Mouse (Mus musculus): ENCODE results near the gene Kcnh1.

The Kcnh1 gene

DNA sequence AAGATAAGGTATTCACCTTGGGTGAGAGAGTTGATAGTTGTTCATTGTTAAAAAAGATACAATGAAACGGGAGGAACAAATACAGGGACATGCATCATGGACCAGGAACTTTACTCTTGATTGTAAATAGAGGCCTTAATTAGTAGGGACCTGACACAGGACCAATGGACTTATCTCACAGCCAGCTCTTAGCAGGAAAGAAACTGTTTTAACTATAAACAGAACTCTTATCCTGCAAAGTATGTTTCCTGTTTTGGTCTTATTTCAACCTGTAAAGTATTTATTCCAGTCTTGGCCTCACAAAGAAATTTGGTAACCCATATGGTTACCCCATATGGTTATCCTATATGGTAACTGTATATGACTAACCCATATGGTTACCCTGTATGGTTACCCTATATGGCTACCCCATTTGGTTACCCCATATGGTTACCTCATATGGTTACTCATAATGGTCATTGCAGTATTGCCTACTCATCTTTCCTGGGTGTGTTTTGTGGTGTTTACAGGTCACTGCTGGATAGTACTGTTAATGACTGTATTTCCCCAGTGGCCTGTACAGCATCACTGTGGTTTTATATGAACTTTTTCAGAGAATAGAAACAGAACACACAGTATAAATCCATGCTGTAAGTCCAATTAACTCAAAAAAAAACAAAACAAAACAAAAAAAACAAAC lies 125.0 kb downstream of the Kcnh1 start:
- DNase-seq (ENCODE audit: low read depth, low spot score) = no peak

DNA sequence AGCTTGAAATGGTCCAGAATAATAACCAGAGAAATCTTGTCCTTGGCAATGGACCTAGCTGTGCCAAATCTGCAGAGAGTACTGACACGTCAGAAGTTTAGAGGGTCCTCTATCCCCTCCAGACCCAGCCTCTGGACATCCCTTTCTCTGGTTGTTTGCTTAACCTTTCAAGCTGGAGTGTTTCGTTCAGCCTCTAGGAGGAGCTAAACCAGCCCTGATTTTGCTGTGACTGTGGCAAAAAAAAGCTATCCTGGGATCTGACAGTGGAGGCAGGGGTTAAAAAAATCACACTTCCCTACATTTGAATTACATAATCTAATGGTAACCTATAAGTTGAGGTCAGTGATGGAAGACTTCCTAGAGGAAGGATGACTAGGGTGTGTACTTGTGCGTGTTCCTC lies 133.6 kb downstream of the Kcnh1 start:
- no peak for DNase-seq (ENCODE audit: low read depth, low spot score)

DNA sequence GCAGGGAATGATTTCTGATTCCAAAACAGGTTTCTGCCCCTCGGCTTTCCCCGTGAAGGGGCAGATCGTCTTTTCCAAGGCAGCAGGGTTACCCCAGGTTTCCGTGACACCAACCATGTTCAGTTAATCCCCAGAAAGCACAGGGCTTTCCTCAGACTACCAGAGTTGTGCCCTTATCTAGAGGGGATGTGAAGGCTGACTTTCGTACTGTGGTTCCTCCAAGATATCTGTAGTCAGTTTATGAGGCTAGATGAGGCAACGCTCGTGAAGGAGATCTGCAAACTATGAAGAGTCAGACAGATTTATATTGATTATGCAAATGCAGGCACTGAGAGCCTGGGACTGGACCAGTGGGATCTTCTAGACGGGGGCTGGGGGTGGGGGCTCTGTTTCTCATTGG lies 136.5 kb downstream of the Kcnh1 start:
- no peak for DNase-seq (ENCODE audit: low read depth, low spot score)

DNA sequence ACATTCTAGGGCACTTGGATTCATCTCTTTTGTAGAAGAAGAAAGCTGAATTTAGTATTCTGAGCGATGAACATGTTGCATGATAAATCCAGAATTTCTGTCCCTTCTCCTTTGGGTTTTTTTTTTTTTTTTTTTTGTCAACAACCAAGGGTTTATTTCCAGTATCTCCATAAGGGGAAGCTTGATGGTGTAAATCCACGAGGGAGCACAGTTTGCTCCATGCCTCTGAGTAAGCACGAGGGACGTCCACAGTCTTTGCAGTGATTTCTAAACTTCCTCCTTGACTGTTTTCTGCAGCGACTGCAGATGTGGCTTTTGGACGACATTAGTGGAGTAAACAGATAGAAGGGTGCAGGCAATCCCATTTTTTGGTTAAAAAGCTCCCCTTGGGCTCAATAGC lies 140.6 kb downstream of the Kcnh1 start:
- DNase-seq (ENCODE audit: low read depth, low spot score) = no peak

DNA sequence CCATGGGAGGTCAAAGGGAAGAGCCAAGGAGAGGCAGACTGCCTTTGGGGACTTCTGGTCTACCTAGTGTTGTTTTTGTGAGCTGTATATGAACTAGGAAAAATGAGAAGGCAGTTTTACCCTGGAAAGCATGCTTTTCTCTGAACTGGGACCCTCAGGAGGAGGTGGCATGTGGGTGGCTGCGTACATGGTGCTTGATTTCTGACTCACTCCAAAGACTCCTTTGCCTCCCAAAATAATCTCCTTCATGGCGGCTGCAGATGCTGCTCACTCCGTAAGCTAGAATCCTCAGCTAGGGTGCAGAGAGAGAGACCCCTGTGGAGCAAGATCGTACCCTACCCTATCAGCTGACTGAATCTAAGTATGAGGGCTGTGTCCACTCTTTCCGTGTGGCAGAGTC lies 145.5 kb downstream of the Kcnh1 start:
- DNase-seq (ENCODE audit: low read depth, low spot score) = no peak

DNA sequence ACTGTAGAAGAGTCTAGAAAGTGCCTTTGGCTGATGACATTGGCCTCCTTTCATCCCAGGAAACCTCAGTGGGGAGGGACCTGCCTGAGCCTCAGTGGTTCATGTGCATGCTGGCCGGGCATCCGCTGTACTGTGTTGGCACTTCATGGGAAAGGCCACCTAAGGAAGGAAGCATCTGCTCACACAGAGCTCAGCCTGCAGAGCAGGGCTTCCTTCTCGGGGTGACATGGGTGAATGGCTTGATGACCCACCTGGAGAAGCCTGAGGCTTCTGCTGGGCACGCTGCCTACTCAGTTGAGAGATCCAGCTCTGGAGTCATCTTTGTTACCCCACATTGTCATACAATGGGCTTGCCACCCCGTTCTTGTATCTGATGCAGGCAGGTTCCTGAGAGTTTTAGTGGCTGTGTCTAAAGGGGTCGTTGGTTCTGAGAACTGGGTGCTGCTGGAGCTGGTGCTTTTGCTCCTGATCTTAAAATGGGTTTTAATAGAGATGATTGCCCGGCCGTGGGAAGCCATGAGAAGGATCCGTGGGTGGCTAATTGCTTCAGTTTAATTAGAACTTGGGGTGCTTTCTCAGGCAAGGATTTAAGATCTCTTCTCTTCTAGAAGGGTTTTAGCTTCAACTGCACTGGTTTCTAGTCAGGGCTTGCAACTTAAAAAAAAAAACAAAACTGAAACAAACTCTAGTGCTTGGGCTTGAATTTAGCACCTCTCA lies 148.9 kb downstream of the Kcnh1 start:
- no peak for DNase-seq (ENCODE audit: low read depth, low spot score)

DNA sequence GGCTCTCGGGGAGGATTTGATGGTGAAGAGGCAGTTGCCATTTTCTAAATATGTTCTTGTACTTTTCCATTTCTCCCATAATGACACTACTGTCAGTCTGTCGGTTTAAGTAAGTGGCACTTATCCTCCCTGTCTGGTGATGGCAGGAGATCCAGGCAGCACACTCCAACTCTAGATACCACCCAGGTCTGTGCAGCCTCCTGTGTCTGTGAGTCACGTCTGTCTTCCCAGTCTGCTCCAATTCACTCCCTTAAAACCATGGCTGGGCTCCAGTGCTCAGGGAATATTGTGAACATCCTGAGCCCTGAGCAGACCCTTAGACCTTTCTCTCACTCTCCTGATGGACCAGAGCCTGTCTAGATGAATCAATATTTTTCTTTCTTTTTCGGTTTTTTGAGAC lies 151.2 kb downstream of the Kcnh1 start:
- DNase-seq (ENCODE audit: low read depth, low spot score) = no peak

DNA sequence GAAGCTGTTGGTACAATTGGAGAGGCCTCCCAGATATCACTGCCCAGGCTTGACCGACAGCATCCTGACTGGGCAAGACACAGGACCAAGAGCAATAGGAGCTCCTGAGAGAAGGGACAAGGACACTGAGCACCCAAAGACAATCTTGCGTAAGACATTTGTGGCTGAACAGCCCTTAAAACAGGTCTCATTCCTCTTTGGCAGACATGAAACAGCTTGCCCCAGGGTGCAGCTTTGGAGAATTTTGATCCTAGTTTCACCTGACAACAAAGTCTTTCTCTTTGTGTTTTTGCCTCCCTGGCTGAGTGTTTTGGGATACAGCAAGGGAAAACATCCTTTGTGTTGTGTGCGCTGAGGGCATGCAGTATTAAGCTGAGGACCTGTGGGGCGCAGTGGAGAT lies 153.4 kb downstream of the Kcnh1 start:
- no peak for DNase-seq (ENCODE audit: low read depth, low spot score)

DNA sequence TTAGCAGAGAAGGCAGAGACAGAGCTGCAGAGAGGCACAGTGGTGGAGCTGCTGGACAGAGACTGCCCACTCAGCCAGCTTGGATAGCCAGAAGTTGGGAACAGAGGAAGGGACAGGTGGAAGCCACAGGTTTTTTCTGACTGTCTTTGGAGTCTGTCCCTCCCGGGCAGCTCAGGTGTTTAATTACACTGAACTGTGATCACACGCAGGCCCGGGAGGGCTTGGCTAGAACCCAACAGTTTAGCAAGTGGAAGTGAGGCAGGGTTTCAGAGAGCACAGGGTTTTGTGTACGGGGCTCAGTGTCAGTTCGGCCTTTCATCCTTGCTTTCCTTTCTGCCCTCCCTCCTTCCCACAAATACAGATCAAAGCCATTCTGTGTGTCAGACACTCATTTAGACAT lies 156.8 kb downstream of the Kcnh1 start:
- DNase-seq (ENCODE audit: low read depth, low spot score) = no peak

DNA sequence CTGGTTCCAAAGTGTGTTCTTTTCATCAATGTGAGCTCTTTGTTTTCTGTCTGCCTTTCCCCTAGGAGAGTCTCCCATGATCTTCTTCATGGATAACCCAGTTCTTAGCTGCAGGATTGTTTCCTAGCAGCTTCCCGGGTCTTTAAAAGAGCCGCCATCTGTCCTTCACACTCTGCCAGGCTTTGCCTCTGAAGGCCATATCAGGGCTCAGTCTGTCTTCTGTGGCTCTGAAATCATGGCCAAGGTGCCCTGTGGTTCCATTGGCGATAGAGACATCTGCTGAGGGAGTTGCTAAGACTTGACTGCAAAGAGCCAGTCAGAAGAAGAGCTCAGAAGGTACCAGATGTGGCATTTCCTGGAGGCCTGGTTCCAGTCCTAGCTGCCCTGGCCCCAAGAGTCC lies 165.7 kb downstream of the Kcnh1 start:
- no peak for DNase-seq (ENCODE audit: low read depth, low spot score)

DNA sequence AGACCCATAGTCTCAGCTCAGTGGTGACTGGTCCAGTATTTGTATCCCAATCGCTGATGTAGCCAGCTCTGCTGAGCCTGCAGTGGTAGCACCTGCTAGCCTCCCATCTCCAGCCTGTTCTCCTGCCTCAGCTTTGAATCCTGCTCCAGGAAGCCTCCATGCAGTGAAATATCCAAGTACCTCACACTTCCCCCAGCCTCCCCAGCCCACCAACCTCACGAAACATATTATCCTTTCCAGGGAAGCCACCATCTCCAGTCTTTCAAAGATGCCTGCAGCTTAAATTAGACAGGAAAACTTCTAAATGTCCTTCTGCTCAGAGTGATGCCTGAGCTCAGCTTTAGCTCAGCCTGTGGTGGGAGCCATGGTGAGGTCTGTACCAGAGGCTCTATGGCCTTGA lies 168.6 kb downstream of the Kcnh1 start:
- no peak for DNase-seq (ENCODE audit: low read depth, low spot score)

DNA sequence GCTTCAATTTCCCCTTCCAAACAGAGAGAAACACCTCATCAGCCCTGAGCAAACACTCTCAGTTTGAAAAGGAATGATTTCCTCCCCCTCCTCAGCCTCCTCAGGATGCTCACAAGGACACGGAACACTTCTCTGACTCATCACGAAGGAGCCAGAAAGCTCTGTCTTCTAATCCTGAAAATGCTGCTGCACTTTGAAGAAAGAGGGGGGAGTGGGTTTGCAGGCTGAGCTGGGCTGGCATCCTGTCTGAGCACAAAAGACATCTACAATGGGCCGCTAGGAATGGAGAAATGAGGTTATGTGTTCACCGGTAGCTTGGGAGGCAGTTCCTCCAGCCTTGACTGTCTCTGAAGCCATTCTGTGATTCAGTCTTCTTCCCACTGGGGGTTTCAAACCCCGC lies 177.8 kb downstream of the Kcnh1 start:
- DNase-seq (ENCODE audit: low read depth, low spot score) = no peak

DNA sequence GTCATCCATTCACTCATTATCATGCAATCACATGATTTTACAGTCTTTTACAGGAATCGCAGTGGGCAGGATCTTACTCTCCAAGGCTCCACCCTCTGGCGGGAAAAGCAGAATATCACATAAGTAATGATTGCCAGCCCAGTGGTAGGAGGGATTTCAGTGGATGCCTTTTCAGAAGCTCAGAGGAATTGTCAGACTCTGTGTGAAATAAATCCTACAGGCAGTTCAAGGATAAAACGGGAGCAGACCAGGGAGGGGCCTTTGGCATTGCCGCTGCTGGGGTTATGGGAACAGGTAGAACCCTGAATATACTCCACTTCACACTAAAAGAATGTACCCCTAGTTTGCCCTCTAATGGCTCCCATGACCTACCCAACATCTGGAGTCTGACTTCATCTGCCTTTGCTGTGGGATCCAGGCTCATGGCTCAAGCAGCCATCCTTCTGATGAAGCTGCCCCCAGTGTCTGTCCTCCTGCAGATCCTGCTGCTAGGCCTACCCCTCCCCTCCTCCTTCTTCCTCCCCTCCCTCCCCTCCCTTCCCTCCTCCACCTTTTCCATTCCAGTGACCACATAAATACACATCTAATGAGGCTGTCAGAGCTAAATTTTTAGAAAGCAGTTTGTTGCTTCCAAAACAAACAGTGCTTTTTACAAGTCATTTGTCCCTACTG lies 181.5 kb downstream of the Kcnh1 start:
- no peak for DNase-seq (ENCODE audit: low read depth, low spot score)

DNA sequence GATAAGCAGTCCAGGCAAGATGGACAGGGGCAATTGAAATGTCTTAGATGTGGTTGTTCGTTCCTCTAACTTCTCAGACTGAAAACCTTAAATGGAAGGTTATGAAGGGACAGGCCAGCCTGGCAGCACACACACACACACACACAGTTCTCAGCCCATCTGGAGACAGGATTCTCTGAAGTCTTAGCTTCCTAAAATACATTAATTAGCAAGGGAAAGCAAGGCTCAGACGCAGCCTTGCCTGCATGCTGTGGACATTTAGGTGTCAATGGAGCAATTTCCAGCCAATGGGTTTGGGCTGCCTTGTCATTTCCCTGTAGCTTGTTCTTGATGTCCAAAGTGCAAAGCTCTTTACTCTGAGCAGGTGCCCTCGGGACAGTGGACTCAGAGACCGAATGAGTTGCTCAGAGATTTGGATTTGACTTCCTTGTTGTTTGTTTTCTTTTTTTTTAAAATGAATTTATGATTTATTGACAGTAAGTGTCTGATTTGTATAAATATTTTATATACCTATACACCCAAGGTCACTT lies 188.0 kb downstream of the Kcnh1 start:
- no peak for DNase-seq (ENCODE audit: low read depth, low spot score)

DNA sequence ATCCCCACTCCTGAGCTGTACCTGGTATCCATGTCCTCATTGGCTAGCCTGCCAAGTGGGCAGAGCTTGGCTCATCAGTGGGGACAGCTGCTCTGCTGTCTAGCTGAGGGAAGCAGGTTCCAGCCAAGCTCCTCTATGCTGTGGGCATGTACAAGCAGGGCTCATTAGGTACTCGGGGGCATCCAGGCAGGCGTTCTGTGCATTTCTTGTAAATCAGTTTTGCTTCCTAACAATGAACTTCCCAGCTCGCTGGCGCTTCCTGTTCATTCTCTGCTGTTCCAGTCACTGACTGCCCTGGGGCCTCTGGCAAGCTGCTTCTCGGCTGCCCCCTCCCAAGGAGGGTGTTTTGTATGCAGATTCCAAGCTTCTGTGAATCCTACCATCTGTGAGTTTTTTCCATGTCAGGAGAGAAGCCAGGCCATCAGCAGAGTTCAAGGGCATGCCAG lies 190.0 kb downstream of the Kcnh1 start:
- no peak for DNase-seq (ENCODE audit: low read depth, low spot score)

DNA sequence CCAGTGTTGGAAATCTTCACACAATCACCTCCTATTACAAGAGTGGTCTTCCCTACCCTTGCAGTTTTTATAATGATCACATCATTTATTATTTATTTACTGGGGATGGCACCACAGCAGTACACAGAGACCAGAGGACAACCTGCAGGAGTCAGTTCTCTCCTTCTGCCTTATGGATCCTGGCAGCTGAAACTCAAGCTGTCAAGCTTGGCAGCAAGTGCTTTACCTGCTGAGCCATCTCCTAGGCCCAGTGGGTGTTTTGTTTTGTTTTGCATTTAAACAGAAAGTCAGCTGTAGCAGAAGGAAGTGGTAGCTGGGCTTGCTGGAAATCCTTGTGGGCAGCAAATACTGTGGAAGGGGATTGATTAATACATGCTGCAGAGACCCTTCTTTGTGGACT lies 197.1 kb downstream of the Kcnh1 start:
- no peak for DNase-seq (ENCODE audit: low read depth, low spot score)

DNA sequence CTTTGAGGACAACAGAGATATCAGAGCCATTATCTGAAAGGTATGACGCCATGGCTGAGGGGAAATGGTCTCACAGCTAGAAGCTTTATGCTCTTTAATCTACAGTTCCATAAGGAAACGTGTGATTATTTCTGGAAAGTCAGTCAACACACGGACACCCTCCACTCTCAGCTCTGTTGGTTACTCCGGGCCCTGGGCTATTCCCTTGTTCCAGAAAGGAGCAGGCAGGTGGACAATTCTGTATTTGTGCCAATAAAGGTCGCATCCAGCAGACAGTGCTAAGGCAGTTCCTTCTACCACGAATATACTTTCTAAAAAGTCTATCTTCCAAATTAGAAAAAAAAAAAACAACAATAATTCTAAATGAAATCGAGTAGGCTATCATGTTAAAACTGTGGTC lies 200.5 kb downstream of the Kcnh1 start:
- no peak for DNase-seq (ENCODE audit: low read depth, low spot score)

DNA sequence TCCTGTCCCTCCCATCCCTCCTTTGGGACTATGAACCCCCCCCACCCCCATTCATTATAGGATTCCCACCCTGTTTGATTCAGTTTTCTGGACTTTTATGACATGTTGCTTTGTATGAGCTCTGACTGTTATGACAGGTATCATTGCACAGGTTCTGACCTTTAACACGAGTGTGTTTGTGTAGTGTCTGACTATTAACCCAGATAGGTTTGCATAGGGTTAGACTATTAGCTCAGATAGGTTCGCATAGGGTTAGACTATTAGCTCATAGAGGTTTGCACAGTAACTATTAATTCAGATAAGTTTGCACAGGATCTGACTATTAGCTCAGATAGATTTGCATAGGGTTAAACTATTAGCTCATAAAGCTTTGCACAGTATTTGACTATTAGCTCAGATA lies 201.7 kb downstream of the Kcnh1 start:
- DNase-seq (ENCODE audit: low read depth, low spot score) = no peak

DNA sequence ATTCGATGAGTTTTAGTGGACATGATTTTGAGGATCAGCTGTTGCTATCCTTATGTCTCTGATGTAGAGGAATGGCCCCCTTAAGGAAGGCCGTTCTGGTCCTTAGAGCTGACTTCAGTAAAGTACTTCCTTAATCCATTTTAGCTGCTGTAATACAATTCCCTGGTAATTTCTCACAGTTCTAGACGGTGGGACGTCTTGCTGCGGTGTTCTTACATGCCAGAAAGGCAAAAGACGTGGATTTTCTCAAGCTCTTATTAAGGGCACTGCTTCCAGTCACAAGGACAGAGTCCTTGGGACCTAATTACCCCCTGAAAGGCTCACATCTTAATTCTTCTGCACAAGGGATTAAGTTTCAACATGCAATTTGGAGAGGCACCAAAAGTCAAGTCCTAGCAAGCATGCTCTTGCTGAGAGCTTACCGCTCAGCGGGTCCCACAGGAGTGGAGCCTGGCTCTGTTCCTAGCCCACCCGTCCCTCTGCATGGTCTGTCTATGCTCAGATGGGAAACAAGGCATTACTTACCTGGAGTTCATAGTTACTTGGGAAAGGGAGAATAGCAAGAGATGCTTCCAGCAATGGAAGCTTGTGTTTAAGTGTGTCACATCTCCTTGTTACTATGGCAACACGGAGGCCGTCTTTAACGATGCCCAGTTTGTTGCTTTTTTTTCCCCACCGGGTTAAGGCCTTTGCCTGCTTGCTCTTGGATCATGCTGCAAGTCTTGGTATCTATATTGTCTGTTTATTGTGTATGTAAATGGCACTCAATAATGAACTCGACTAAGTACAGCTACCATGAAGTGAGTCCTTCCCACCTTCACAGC lies 209.3 kb downstream of the Kcnh1 start:
- DNase-seq (ENCODE audit: low read depth, low spot score) = no peak

DNA sequence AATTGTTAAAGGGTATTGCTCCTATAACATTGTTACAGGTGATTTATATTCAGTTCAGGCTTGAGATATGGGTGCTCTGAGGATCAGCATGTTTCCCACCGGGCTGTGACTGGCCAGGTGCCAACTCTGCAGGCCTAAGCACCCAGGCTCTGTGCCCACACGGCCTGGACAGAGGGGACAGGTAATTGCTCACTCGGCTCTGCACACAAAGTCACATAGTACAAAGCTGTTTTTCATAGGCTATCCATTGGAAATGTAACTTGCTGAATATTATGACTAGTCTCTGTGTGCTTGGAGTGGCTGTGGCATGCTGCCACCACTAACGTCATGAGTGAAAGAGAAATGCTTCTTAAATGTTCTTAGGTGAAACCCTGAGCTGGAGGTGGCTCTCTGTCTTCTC lies 210.4 kb downstream of the Kcnh1 start:
- no peak for DNase-seq (ENCODE audit: low read depth, low spot score)

DNA sequence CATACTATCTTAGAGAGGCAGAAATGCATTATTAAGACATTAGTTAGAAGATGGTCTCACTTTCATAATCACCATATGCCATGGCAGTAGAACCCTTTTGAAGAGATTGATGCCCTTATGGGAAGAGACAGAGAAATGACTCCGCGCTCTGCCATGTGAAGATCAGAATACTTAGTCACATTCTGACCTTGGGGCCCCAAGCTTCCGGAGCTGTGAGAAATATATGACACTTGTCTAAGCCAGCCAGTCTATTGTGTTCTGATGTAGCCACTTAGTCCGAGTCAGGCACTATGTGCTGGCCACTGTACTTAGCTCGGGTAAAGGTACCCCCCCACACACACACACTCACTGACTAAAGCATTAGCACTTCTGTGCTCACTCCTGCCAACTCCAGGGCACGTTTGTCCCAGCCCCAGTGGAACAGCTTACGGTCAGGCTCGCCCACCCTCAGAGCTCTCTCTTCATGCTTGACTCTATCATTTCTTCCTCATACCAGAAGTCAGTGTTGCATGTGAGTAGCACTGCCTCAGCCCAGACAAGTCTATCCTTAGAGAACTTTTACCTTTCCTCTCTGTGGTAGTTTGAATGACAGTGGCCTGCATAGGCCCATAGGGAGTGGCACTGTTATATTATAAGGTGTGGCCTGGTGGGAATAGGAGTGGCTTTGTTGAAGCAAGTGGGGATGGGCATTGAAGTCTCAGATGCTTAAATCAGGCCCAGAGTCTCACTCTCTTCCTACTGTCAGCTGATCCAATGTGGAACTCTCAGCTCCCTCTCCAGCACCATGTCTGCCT lies 212.5 kb downstream of the Kcnh1 start:
- no peak for DNase-seq (ENCODE audit: low read depth, low spot score)

Data from retina, adult 2 months (tissue).